Mouse (Mus musculus): ENCODE results near the gene Mettl22. TPM values are rescaled to one million over a fixed set of nuclear protein-coding genes. Genes with fewer than 3 reads are reported as not detected.

Gene Mettl22
- polyA plus RNA-seq, 1 experiment, result 28.3 TPM

- Histone ChIP-seq H3K36me3 (ENCODE audit: control insufficient read depth, insufficient read depth, low read length) (no peaks in the 10 kb centered on the region), H3K27ac (ENCODE audit: control insufficient read depth, insufficient read depth, low read length) (no peak overlapping the region), H3K4me1 (replicated peaks; ENCODE audit: control insufficient read depth, insufficient read depth, low read length) (no peaks in the 10 kb centered on the region), H3K4me3 (ENCODE audit: control insufficient read depth, insufficient read depth, low read length) (no peak overlapping the region), H3K27me3 (ENCODE audit: control insufficient read depth, insufficient read depth, low read length) (peaks cover 2% of the 10 kb centered on the region; the same call in 1 of the 2 replicates)
- DNase-seq, result no peak
- WGBS, result 84% methylated on average over 4 of the region's 4 CpGs
- TF ChIP-seq POLR2A (IDR thresholded peaks at IDR 0.05; ENCODE audit: control insufficient read depth, extremely low read depth, insufficient read depth, low read length, poor library complexity) (no peak), CTCF (IDR thresholded peaks at IDR 0.05; ENCODE audit: borderline replicate concordance, control insufficient read depth, extremely low read depth, insufficient read depth, low read length, poor library complexity) (no peak)
Observed at GRCm38 (mm10) chr16:8429531-8429930, 41.1 kb upstream of the Mettl22 start.

- no peak for DNase-seq
- TF ChIP-seq POLR2A (IDR thresholded peaks at IDR 0.05; ENCODE audit: control insufficient read depth, extremely low read depth, insufficient read depth, low read length, poor library complexity), result no peak
- WGBS, result 90% methylated on average over 3 of the region's 3 CpGs
- Histone ChIP-seq H3K4me1 (replicated peaks; ENCODE audit: control insufficient read depth, insufficient read depth, low read length) (no peaks in the 10 kb centered on the region), H3K27me3 (ENCODE audit: control insufficient read depth, insufficient read depth, low read length) (no peaks in the 10 kb centered on the region), H3K27ac (ENCODE audit: control insufficient read depth, insufficient read depth, low read length) (no peak overlapping the region), H3K36me3 (ENCODE audit: control insufficient read depth, insufficient read depth, low read length) (no peaks in the 10 kb centered on the region), H3K4me3 (ENCODE audit: control insufficient read depth, insufficient read depth, low read length) (no peak overlapping the region)
Observed at GRCm38 (mm10) chr16:8432616-8433015, 38.0 kb upstream of the Mettl22 start.

- no peaks in the 10 kb centered on the region for H3K36me3 ChIP-seq (ENCODE audit: control insufficient read depth, insufficient read depth, low read length)
- no peak overlapping the region for H3K27ac ChIP-seq (ENCODE audit: control insufficient read depth, insufficient read depth, low read length)
- no peak overlapping the region for H3K4me3 ChIP-seq (ENCODE audit: control insufficient read depth, insufficient read depth, low read length)
- WGBS, result 89% methylated on average over 7 of the region's 7 CpGs
- TF ChIP-seq CTCF (IDR thresholded peaks at IDR 0.05; ENCODE audit: borderline replicate concordance, control insufficient read depth, extremely low read depth, insufficient read depth, low read length, poor library complexity), result no peak
- DNase-seq, result no peak
- H3K27me3 ChIP-seq (ENCODE audit: control insufficient read depth, insufficient read depth, low read length), result no peaks in the 10 kb centered on the region
- no peaks in the 10 kb centered on the region for H3K4me1 ChIP-seq (replicated peaks; ENCODE audit: control insufficient read depth, insufficient read depth, low read length)
Observed at GRCm38 (mm10) chr16:8444911-8445310, 25.7 kb upstream of the Mettl22 start.

- no peaks in the 10 kb centered on the region for H3K27me3 ChIP-seq (ENCODE audit: control insufficient read depth, insufficient read depth, low read length)
- H3K4me1 ChIP-seq (replicated peaks; ENCODE audit: control insufficient read depth, insufficient read depth, low read length), result no peaks in the 10 kb centered on the region
- TF ChIP-seq POLR2A (IDR thresholded peaks at IDR 0.05; ENCODE audit: control insufficient read depth, extremely low read depth, insufficient read depth, low read length, poor library complexity), result no peak
- TF ChIP-seq CTCF (IDR thresholded peaks at IDR 0.05; ENCODE audit: borderline replicate concordance, control insufficient read depth, extremely low read depth, insufficient read depth, low read length, poor library complexity), result no peak
- no peak overlapping the region for H3K4me3 ChIP-seq (ENCODE audit: control insufficient read depth, insufficient read depth, low read length)
- no peak overlapping the region for H3K27ac ChIP-seq (ENCODE audit: control insufficient read depth, insufficient read depth, low read length)
- 87% methylated on average over 6 of the region's 6 CpGs for WGBS
- DNase-seq, result no peak
- no peaks in the 10 kb centered on the region for H3K36me3 ChIP-seq (ENCODE audit: control insufficient read depth, insufficient read depth, low read length)
Observed at GRCm38 (mm10) chr16:8446256-8446655, 24.3 kb upstream of the Mettl22 start.

GRCm38 (mm10) chr16:8453301-8453700 is 17.3 kb upstream of the Mettl22 start:
- no peak for TF ChIP-seq POLR2A (IDR thresholded peaks at IDR 0.05; ENCODE audit: control insufficient read depth, extremely low read depth, insufficient read depth, low read length, poor library complexity)
- TF ChIP-seq CTCF (IDR thresholded peaks at IDR 0.05; ENCODE audit: borderline replicate concordance, control insufficient read depth, extremely low read depth, insufficient read depth, low read length, poor library complexity), result no peak
- no peaks in the 10 kb centered on the region for H3K27me3 ChIP-seq (ENCODE audit: control insufficient read depth, insufficient read depth, low read length)
- no peak for DNase-seq
- WGBS, result 100% methylated on average over 2 of the region's 2 CpGs
- H3K4me3 ChIP-seq (ENCODE audit: control insufficient read depth, insufficient read depth, low read length), result no peak overlapping the region
- peaks cover 6% of the 10 kb centered on the region for H3K4me1 ChIP-seq (replicated peaks; ENCODE audit: control insufficient read depth, insufficient read depth, low read length)
- H3K36me3 ChIP-seq (ENCODE audit: control insufficient read depth, insufficient read depth, low read length), result no peaks in the 10 kb centered on the region
- H3K27ac ChIP-seq (ENCODE audit: control insufficient read depth, insufficient read depth, low read length), result no peak overlapping the region

GRCm38 (mm10) chr16:8455221-8455620 is 15.4 kb upstream of the Mettl22 start:
- no peak for DNase-seq

GRCm38 (mm10) chr16:8458391-8458790 is 12.2 kb upstream of the Mettl22 start:
- TF ChIP-seq CTCF (IDR thresholded peaks at IDR 0.05; ENCODE audit: borderline replicate concordance, control insufficient read depth, extremely low read depth, insufficient read depth, low read length, poor library complexity) (no peak), POLR2A (IDR thresholded peaks at IDR 0.05; ENCODE audit: control insufficient read depth, extremely low read depth, insufficient read depth, low read length, poor library complexity) (no peak)
- DNase-seq, result no peak
- no peaks in the 10 kb centered on the region for H3K27me3 ChIP-seq (ENCODE audit: control insufficient read depth, insufficient read depth, low read length)
- peaks cover 6% of the 10 kb centered on the region for H3K4me1 ChIP-seq (replicated peaks; ENCODE audit: control insufficient read depth, insufficient read depth, low read length)
- H3K36me3 ChIP-seq (ENCODE audit: control insufficient read depth, insufficient read depth, low read length), result no peaks in the 10 kb centered on the region
- H3K27ac ChIP-seq (ENCODE audit: control insufficient read depth, insufficient read depth, low read length), result no peak overlapping the region
- 93% methylated on average over 4 of the region's 4 CpGs for WGBS
- no peak overlapping the region for H3K4me3 ChIP-seq (ENCODE audit: control insufficient read depth, insufficient read depth, low read length)

More at GRCm38 (mm10) chr16:8455221-8455620, 15.4 kb upstream of the Mettl22 start:
- H3K27ac ChIP-seq (ENCODE audit: control insufficient read depth, insufficient read depth, low read length), result no peak overlapping the region
- no peaks in the 10 kb centered on the region for H3K27me3 ChIP-seq (ENCODE audit: control insufficient read depth, insufficient read depth, low read length)
- H3K4me3 ChIP-seq (ENCODE audit: control insufficient read depth, insufficient read depth, low read length), result no peak overlapping the region
- TF ChIP-seq CTCF (IDR thresholded peaks at IDR 0.05; ENCODE audit: borderline replicate concordance, control insufficient read depth, extremely low read depth, insufficient read depth, low read length, poor library complexity) (no peak), POLR2A (IDR thresholded peaks at IDR 0.05; ENCODE audit: control insufficient read depth, extremely low read depth, insufficient read depth, low read length, poor library complexity) (no peak)
- no peaks in the 10 kb centered on the region for H3K36me3 ChIP-seq (ENCODE audit: control insufficient read depth, insufficient read depth, low read length)
- H3K4me1 ChIP-seq (replicated peaks; ENCODE audit: control insufficient read depth, insufficient read depth, low read length), result peaks cover 6% of the 10 kb centered on the region
- WGBS, result 10% methylated on average over 2 of the region's 2 CpGs
